Mouse (Mus musculus) left cerebral cortex, postnatal 14 days (tissue): ENCODE data around the gene Usp45. TPM values are rescaled to one million over a fixed set of nuclear protein-coding genes. Genes with fewer than 3 reads are reported as not detected.
A peak's percentile ranks its signal among the peaks of the same experiment; 100 is the strongest.
"Not testable (repeated sequence)": the region's sequence is repeated elsewhere in the genome, so short reads cannot be mapped to it uniquely, and the experiment has no call there.

Source experiments
- DNase-seq, 2 experiments: peaks; one replicate each; pipeline ENCODE4 v3.0.0; 2021 to 2022; ENCODE audit warnings: low spot score in 2 of 2, mixed read lengths in 1 of 2
- intact Hi-C: fragments of 180-260 bp; cut with DNase I; formaldehyde crosslinking; loops from one replicate; pipeline ENCODE4 v1.15.1; 2025
- long read RNA-seq, 2 experiments: library from polyadenylated mRNA; stranded (forward); transcript quantifications; one replicate each; pipeline ENCODE4 v2.0.0; 2021
- total RNA-seq, 2 experiments: library from RNA; stranded (reverse); gene quantifications; 2 replicates each; pipeline ENCODE4 v1.2.3; 2021

Usp45 gene
- 10 to 100 TPM; 36.7 to 42.9 TPM for total RNA-seq
- long read RNA-seq, experiment 1, full-length matches to known transcripts = 1 of 4 reads
- long read RNA-seq, experiment 1, partial matches to known transcripts = 0 of 4 reads
- long read RNA-seq, experiment 1, other reads (novel, unspliced or antisense) = 3 of 4 reads
- long read RNA-seq, experiment 2, partial matches to known transcripts = 1 of 3 reads
- long read RNA-seq, experiment 2, other reads (novel, unspliced or antisense) = 2 of 3 reads

DNA sequence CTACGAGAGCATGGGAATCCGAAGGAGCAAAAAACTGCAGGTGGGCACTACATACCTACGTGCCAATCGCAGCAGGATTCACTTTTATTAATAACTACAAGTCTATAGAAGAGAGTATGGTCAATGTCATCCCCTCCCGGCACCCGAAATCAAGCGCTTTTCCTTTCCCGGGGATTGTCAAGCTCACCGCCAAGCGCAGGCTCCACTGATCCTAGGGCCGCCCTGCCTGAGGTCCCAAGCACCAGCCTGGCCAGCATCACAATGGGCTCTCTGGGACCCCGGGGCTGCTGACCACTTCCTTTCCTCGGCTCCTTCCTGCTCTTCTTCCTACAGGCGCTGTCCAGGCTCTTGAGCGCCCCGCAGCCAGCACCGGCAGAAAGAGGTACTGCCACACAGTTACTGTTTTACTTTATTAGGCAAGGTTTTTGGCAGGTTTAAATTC is at the start of gene Usp45, which contains the start of gene Tstd3:
TSS of gene Usp45 (plus strand) at position 294 of the 442 bp plus-strand sequence.
TSS of gene Tstd3 (minus strand) at position 350 of the 442 bp plus-strand sequence.
- peak; percentile 89 to 90 for DNase-seq
- intact Hi-C loops = no loop called here

GRCm38 (mm10) chr4:21722752-21723334 is 44.1 kb upstream of the Usp45 start:
- DNase-seq = no peak
- intact Hi-C loops = no loop called here

- intact Hi-C loops = loop anchor here (5.0 kb wide), 1 partner anchor 85 kb away; no protein-coding TSS in a partner anchor
Measured at GRCm38 (mm10) chr4:21726912-21727614, 39.9 kb upstream of the Usp45 start.

DNA sequence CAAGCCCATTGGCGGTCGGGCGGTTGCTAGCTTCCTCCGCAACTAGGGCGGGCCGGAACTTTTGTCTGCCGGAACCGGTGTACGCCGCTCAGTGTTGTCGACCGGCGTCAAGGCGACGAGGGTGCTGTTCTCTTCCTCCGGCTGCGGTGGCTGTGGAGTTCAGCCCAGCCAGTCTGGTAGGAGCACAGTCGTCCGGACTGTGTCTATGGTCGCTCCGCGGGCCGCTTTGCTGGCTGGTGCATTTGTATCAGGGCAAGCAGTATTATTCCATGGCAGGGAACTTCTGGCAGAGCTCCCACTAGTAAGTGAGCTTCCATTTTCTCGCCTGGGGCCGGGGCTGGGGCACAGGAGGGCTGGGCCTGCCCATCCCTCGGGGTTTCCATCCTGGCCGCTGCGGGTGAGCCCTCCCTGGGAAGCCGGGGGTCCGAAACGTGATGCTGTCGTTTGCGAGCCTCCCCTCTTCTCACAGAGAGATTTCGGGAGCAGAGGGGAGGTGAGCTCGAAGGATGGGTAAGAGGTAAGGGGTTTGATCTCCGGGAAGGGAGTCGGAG is 39.3 kb upstream of the Usp45 start, which contains the start of gene Ccnc:
TSS of gene Ccnc (plus strand) at position 87 of the 551 bp plus-strand sequence.
- DNase-seq = peak; percentile 93
- intact Hi-C loops = loop anchor here (5.0 kb wide), 1 partner anchor 85 kb away; no protein-coding TSS in a partner anchor

More at GRCm38 (mm10) chr4:21726912-21727614, 39.9 kb upstream of the Usp45 start:
- peak; percentile 56 to 72 for DNase-seq

DNA sequence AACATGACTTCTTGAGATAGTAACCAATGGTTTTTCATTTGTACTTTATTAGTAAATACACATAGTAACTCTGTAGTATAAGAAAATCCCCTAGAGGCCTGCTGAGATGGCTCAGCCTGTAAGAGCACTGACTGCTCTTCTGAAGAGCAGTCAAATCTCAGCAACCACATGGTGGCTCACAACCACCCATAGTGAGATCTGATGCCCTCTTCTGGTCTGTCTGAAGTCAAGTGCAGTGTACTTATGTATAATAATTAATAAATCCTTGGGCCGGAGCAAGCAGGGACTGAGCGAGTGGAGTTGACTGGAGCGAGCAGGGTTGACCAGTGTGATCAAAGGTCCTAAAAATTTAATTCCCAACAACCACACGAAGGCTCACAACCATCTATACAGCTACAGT is 27.8 kb upstream of the Usp45 start:
- no peak for DNase-seq
- intact Hi-C loops = no loop called here

DNA sequence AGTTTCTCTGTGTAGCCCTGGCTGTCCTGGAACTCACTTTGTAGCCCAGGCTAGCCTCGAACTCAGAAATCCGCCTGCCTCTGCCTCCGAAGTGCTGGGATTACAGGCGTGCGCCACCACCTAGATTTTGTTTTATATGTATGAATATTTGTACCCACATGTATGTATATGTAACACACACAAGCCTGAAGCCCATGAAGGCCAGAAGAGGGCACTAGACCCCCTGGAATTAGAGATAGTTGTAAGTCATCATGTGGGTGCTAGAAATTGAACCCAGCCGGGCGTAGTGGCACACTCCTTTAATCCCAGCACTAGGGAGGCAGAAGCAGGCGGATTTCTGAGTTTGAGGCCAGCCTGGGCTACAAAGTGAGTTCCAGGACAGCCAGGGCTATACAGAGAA is 22.8 kb upstream of the Usp45 start:
- intact Hi-C loops = not testable (repeated sequence)

GRCm38 (mm10) chr4:21745723-21746122 is 21.2 kb upstream of the Usp45 start:
- no peak for DNase-seq
- intact Hi-C loops = no loop called here

More for the DNA sequence above, 22.8 kb upstream of the Usp45 start:
- not testable (repeated sequence) for DNase-seq

GRCm38 (mm10) chr4:21755123-21755789 is 11.7 kb upstream of the Usp45 start:
- DNase-seq = no peak
- intact Hi-C loops = no loop called here

DNA sequence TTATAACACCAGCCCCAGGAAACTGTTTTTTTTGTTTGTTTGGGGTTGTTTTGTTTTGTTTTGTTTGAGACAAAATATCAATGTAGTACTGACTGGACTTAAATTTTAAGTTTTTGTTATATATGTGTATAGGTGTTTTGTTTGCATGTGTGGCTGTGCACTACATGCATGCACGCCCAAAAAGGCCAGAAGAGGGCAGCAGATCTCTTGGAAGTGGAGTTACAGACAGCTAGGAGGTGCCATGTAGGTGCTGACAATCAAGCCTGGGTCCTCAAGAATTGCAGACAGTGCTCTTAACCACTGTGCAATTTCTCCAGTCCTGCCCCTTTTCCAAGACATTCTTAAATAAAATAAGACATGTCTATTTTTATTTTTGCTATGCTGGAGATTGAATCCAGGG is 8.1 kb upstream of the Usp45 start:
- intact Hi-C loops = no loop called here
- DNase-seq = no peak

DNA sequence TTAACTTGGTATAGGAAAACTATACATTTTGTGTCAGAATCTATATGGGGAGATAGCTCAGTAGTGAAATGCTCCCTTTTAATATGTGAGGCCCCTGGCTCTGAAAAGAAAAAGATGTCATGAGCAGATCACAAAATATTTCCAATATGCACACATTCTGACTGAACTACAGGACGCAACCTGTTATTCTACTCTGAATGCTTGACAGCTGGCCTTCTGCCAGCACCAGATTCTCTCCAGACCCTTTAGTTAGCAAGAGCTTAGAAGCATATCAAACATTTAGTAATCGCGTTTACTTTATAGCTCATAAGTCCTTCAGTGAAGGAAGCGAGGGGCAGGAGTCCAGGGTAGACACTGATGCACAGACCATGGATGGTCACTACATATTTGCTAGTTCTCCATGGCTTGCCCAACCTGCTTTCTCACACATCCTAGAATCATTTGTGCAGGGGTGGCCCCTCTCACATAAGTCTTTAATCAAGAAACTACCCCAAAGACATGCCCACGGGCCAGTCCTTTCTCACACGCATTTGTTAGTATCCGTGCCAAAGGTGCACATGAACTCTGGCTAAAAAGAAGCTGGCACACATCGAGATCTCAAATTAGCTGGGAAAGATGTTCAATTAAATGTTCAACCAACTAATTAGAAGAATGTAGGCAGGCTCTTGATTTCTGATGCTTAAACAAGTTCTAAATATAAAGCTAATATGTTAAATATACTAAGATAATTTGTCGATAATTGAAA is 5.4 kb upstream of the Usp45 start:
- no peak for DNase-seq
- intact Hi-C loops = no loop called here

DNA sequence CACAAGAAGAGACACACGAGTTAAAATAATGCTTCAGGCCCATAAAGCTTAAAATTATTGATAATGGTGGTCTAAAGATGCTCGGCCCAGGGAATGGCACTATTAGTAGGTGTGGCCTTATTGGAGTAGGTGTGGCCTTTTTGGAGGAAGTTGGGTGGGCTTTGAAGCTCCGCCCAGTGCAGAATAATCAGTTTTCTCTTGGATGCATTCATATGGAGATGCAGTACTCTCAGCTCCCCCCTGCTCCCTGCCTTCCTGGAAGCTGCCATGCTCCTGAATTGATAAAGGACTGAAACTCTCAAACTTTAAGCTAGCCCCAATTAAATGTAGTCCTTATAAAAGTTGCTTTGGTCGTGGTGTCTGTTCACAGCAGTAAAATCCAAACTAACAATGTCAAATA is 3.1 kb upstream of the Usp45 start:
- intact Hi-C loops = no loop called here
- no peak for DNase-seq

DNA sequence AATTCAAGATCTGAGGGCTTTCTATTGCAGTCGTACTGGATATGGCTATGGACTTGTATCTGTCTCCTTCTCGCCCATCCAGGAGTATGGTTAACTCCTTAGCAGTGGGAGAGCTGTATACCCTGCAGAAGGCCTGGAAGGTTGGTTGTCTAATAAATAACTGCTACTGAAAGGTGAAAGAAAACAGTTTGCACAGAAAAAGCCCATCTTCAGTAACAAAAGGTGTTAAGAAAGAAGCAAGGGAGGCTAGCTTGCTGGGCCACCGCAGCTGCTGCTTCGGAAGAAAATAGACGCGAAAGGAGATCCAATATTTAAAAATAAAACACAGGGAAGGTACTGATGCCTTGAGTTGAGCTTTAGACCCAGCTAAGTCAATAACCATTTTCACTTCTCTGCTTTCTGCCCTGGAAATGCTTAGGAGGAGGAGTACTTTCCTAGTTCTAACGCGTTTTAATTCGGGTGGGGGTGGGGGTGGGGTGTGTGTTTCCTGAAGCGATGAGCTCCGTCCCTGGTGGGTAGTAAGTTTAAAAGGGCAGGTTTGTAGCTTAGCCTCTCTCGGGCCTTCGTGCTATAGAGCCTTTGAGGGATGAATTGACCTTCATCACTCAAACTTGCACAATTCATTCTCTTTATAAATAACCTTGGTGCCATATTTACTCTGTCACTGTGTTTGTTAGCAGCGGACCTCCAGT is 639 bp upstream of the Usp45 start:
- no peak for DNase-seq
- intact Hi-C loops = no loop called here

DNA sequence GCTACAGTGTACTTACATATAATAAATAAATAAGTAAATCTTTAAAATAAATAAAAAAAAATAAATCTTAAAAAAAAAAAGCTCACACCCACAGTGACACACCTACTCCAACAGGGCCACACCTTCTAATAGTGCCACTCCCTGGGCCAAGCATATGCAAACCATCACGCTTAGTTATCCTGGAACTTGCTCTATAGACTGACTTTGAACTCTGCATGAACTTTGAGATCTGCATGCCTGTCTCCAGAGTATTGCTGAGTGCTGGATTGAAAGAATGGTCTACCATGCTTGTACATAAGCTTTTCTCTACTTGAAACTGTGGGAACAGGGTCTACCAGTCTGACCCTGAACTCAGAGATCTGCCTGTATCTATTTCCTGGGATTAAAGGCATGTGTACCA is 4.1 kb downstream of the Usp45 start:
- no peak for DNase-seq
- intact Hi-C loops = no loop called here

- intact Hi-C loops = no loop called here
- no peak for DNase-seq
Measured at GRCm38 (mm10) chr4:21772306-21772705, 5.3 kb downstream of the Usp45 start.

DNA sequence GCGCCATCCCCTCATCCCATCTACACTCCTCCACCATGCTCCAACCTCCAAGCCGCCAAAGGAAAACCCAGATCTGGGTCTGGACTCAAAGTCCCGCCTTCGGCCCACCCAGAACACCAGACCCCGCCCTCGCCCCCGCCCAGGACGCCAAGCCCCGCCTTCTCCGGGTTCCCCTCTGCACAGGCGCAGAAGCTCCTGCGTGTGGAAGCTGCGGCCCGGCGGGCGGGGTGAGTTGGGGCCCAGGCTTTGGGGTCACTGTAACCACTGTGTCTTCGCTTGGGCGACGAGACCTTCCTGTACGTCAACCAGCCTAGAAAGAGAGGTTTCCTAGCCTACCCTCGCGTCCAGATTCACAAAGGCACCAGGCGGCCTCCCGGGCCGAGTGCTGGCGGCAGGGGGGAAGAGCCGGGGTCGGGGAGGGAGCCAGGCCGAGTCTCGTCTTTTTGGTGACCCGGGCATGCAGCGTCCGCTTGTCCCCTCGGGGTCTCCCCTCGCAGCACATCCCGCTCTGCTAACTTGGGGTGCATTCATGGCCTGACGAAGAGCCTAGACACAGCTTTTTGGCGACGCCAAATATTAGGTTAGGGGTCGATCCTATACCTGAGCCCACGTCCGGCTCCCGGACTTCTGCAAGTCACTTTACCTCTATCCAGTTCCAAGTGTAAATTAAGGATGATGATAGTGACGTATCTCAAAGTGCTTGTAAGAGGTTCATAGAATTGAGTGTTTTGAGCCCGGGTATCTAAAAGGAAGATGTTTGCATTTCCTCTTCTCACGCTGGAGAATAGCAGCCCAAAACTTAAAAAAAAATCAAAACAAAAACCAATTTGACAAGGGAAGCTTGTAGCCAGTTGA is 9.4 kb downstream of the Usp45 start:
- DNase-seq = peak; percentile 89 to 90
- intact Hi-C loops = no loop called here

DNA sequence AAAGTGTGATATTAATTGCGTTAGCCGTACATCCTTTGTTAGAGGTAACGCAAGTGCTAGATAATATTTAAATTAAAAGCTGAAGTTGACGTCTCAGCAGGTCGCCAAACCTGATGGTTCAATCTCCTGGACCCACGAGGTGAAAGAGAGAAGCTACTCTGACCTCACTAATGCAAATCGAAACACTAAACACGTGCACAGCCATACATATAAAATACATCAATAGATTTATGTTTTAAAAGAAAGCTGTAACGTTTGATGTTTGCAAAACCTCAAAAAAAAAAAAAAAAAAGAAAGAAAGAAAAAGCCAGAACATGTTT is 9.9 kb downstream of the Usp45 start:
- intact Hi-C loops = no loop called here

More for the DNA sequence above, 9.9 kb downstream of the Usp45 start:
- no peak for DNase-seq
